Mouse (Mus musculus): ENCODE data around the gene Ttc22. TPM values are rescaled to one million over a fixed set of nuclear protein-coding genes. Genes with fewer than 3 reads are reported as not detected.
A peak's percentile ranks its signal among the peaks of the same experiment; 100 is the strongest.

The Ttc22 gene
- 1.1 TPM in 2 replicates for polyA plus RNA-seq (2015; fragmentation: Nextera tagmentation; extraction: Ambion mirVana)

DNA sequence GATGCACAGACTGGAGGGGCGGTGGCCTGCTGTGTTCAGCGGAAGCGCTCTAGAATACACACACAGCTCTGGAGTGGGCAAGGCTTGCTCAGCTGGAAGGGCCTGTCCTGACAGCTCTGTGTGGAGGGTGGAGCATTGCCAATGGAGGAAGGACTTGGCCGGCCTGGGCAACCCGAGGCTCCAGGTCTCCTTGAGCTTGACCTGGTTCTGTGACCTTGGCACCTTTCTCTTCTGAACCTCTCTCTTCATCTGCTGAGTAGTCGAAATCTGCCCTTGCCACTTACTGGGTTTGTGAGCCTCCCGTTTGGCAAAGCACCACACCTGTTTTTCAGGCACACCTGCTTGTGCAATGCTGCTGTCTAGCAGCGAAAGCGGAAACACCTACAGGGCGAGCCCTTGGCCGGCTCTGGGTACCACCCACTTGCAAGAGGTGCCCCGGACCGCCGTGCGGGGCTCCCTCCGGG is at the start of gene Ttc22:
Ttc22 (plus strand) TSS at position 403 of the 464 bp plus-strand sequence.
- 15% methylated on average over 16 of the region's 16 CpGs for WGBS
- Histone ChIP-seq H3K36me3 (no peaks in the 10 kb centered on the region), H3K4me2 (peak within 1 kb of the TSS; percentile 58), H3K4me1 (peaks cover 14% of the 10 kb centered on the region; the same call in 1 of the 2 replicates), H3K9ac (no peak within 1 kb of the TSS), H3K9me3 (no peaks in the 10 kb centered on the region), H3K4me3 (peak within 1 kb of the TSS; percentile 24), H3K27ac (no peak within 1 kb of the TSS), H3K27me3 (peaks cover 50% of the 10 kb centered on the region)
- ATAC-seq (ENCODE audit: borderline replicate concordance, extremely low read depth, low FRiP score, low TSS enrichment) = no peak

- Histone ChIP-seq H3K4me2 (no peak overlapping the region), H3K36me3 (peaks cover 60% of the 10 kb centered on the region), H3K9ac (no peak overlapping the region), H3K4me1 (no peaks in the 10 kb centered on the region), H3K27me3 (no peaks in the 10 kb centered on the region), H3K4me3 (no peak overlapping the region), H3K27ac (no peak overlapping the region), H3K9me3 (no peaks in the 10 kb centered on the region)
- ATAC-seq (ENCODE audit: borderline replicate concordance, extremely low read depth, low FRiP score, low TSS enrichment) = no peak
- WGBS = 76% methylated on average over 8 of the region's 8 CpGs
These were observed 47.2 kb upstream of the Ttc22 start for GRCm38 (mm10) chr4:106575022-106575421.

GRCm38 (mm10) chr4:106577511-106577910 is 44.7 kb upstream of the Ttc22 start:
- H3K4me2 ChIP-seq = no peak overlapping the region
- no peaks in the 10 kb centered on the region for H3K9me3 ChIP-seq
- WGBS = 85% methylated on average over 7 of the region's 7 CpGs
- no peak overlapping the region for H3K9ac ChIP-seq
- no peak overlapping the region for H3K4me3 ChIP-seq
- H3K4me1 ChIP-seq = 0 out of 2 replicates have a peak, but pooled peaks cover 2% of the 10 kb centered on the region
- H3K27ac ChIP-seq = no peak overlapping the region
- H3K36me3 ChIP-seq = peaks cover 49% of the 10 kb centered on the region
- H3K27me3 ChIP-seq = no peaks in the 10 kb centered on the region
- no peak for ATAC-seq (ENCODE audit: borderline replicate concordance, extremely low read depth, low FRiP score, low TSS enrichment)

GRCm38 (mm10) chr4:106581176-106581864 is 40.9 kb upstream of the Ttc22 start:
- Histone ChIP-seq H3K4me2 (no peak overlapping the region), H3K27me3 (no peaks in the 10 kb centered on the region), H3K4me3 (no peak overlapping the region), H3K27ac (no peak overlapping the region), H3K4me1 (0 out of 2 replicates have a peak, but pooled peaks cover 2% of the 10 kb centered on the region), H3K9me3 (no peaks in the 10 kb centered on the region), H3K9ac (no peak overlapping the region), H3K36me3 (peaks cover 49% of the 10 kb centered on the region)
- WGBS = 70% methylated on average over 14 of the region's 14 CpGs
- ATAC-seq (ENCODE audit: borderline replicate concordance, extremely low read depth, low FRiP score, low TSS enrichment) = no peak

- Histone ChIP-seq H3K27me3 (no peaks in the 10 kb centered on the region), H3K9me3 (no peaks in the 10 kb centered on the region), H3K27ac (peak overlapping the region; percentile 31), H3K36me3 (peaks cover 51% of the 10 kb centered on the region), H3K9ac (no peak overlapping the region), H3K4me2 (no peak overlapping the region), H3K4me3 (no peak overlapping the region), H3K4me1 (0 out of 2 replicates have a peak, but pooled peaks cover 2% of the 10 kb centered on the region)
- WGBS = 69% methylated on average over 15 of the region's 15 CpGs
- ATAC-seq (ENCODE audit: borderline replicate concordance, extremely low read depth, low FRiP score, low TSS enrichment) = 0 out of 2 replicates have a peak, but pooled peaks have one; percentile 8
These were observed 40.4 kb upstream of the Ttc22 start for GRCm38 (mm10) chr4:106581865-106582204.

GRCm38 (mm10) chr4:106582428-106583153 is 39.6 kb upstream of the Ttc22 start:
- Histone ChIP-seq H3K4me2 (no peak overlapping the region), H3K27me3 (no peaks in the 10 kb centered on the region), H3K36me3 (peaks cover 54% of the 10 kb centered on the region), H3K9me3 (no peaks in the 10 kb centered on the region), H3K4me3 (no peak overlapping the region), H3K9ac (no peak overlapping the region), H3K27ac (peak overlapping the region; percentile 73), H3K4me1 (0 out of 2 replicates have a peak, but pooled peaks cover 2% of the 10 kb centered on the region)
- 64% methylated on average over 12 of the region's 12 CpGs for WGBS
- ATAC-seq (ENCODE audit: borderline replicate concordance, extremely low read depth, low FRiP score, low TSS enrichment) = peak; percentile 21; the same call in 1 of the 2 replicates

- H3K36me3 ChIP-seq = peaks cover 47% of the 10 kb centered on the region
- ATAC-seq (ENCODE audit: borderline replicate concordance, extremely low read depth, low FRiP score, low TSS enrichment) = no peak
- WGBS = 88% methylated on average over 4 of the region's 4 CpGs
- no peaks in the 10 kb centered on the region for H3K9me3 ChIP-seq
- H3K27me3 ChIP-seq = no peaks in the 10 kb centered on the region
- no peak overlapping the region for H3K27ac ChIP-seq
- no peak overlapping the region for H3K4me3 ChIP-seq
- H3K4me1 ChIP-seq = 0 out of 2 replicates have a peak, but pooled peaks cover 2% of the 10 kb centered on the region
- H3K4me2 ChIP-seq = no peak overlapping the region
- no peak overlapping the region for H3K9ac ChIP-seq
These were observed 37.6 kb upstream of the Ttc22 start for GRCm38 (mm10) chr4:106584665-106585064.

DNA sequence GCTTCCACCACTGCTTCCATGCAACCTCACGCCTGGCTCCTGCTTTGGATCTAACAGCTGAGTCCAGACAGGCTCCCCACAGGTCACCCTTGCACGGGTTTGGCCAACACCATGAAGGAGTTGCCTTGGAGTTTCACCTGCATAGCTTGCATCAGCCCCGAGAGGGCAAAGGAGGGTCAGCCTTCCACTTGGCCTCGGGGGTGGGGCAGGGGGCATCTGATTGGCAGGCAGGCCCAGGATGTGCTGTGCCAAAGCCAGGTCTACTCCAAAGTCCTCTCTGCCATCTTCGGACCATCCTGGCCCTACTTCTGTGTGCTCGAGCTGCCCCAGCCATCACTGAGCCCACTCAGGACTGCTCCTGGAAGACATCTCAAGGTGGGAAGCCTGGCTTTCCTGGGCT is 35.2 kb upstream of the Ttc22 start:
- no peak overlapping the region for H3K27ac ChIP-seq
- ATAC-seq (ENCODE audit: borderline replicate concordance, extremely low read depth, low FRiP score, low TSS enrichment) = no peak
- no peak overlapping the region for H3K9ac ChIP-seq
- H3K27me3 ChIP-seq = no peaks in the 10 kb centered on the region
- no peak overlapping the region for H3K4me3 ChIP-seq
- peaks cover 44% of the 10 kb centered on the region for H3K36me3 ChIP-seq
- H3K4me1 ChIP-seq = peaks cover 5% of the 10 kb centered on the region
- H3K9me3 ChIP-seq = no peaks in the 10 kb centered on the region
- WGBS = 88% methylated on average over 6 of the region's 6 CpGs
- no peak overlapping the region for H3K4me2 ChIP-seq

DNA sequence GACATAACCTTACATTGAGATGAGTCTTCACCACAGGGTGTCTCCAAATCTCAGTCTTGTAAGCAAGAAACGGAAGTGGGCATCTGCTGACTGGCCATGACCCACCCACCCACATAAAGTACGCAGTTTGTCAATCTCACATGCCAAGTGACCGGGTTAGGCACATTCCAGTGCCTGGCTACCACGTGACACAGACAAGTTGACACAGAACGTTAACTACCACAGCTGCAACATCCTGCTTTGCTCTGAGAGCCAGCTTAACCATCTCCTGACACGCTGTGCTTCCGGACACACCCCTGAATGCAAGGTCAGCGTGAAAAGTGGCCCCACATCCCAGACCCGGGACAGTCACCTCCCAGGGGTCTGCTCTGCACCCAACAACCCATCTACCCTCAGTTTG is 32.1 kb upstream of the Ttc22 start:
- Histone ChIP-seq H3K9me3 (no peaks in the 10 kb centered on the region), H3K4me2 (no peak overlapping the region), H3K4me3 (no peak overlapping the region), H3K4me1 (peaks cover 5% of the 10 kb centered on the region), H3K27me3 (no peaks in the 10 kb centered on the region), H3K9ac (no peak overlapping the region), H3K27ac (no peak overlapping the region; the same call in 1 of the 2 replicates), H3K36me3 (peaks cover 29% of the 10 kb centered on the region)
- 27% methylated on average over 9 of the region's 9 CpGs for WGBS
- peak; percentile 47; the same call in 1 of the 2 replicates for ATAC-seq (ENCODE audit: borderline replicate concordance, extremely low read depth, low FRiP score, low TSS enrichment)

GRCm38 (mm10) chr4:106590871-106591270 is 31.4 kb upstream of the Ttc22 start:
- ATAC-seq (ENCODE audit: borderline replicate concordance, extremely low read depth, low FRiP score, low TSS enrichment) = no peak
- WGBS = 75% methylated on average over 9 of the region's 9 CpGs
- Histone ChIP-seq H3K27ac (no peak overlapping the region), H3K4me2 (no peak overlapping the region), H3K4me3 (no peak overlapping the region), H3K27me3 (no peaks in the 10 kb centered on the region), H3K9ac (no peak overlapping the region), H3K9me3 (no peaks in the 10 kb centered on the region), H3K36me3 (peaks cover 23% of the 10 kb centered on the region), H3K4me1 (peaks cover 5% of the 10 kb centered on the region)

DNA sequence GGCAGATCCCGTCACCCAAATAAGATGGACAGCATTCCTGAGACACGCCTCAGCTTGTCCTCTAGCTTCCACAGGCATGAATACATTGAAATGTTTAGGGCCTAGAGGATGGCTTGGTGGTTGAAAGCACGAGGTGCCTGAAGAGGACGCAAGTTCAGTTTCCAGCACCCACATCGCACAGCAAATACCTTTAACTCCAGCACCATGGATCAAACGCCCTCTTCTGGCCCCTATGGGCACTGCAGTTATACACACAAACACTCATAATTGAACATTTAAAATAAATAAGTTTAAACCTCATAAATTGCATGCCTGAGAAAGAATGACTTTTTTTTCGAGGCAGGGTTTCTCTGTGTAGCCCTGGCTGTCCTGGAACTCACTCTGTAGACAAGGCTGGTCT is 28.6 kb upstream of the Ttc22 start:
- no peak overlapping the region for H3K4me3 ChIP-seq
- no peaks in the 10 kb centered on the region; the same call in 1 of the 2 replicates for H3K36me3 ChIP-seq
- WGBS = 62% methylated on average over 7 of the region's 7 CpGs
- no peak overlapping the region for H3K4me2 ChIP-seq
- ATAC-seq (ENCODE audit: borderline replicate concordance, extremely low read depth, low FRiP score, low TSS enrichment) = no peak
- no peaks in the 10 kb centered on the region for H3K27me3 ChIP-seq
- no peak overlapping the region for H3K9ac ChIP-seq
- H3K4me1 ChIP-seq = peaks cover 5% of the 10 kb centered on the region
- H3K27ac ChIP-seq = no peak overlapping the region
- no peaks in the 10 kb centered on the region for H3K9me3 ChIP-seq

GRCm38 (mm10) chr4:106596200-106596599 is 26.0 kb upstream of the Ttc22 start:
- WGBS = 58% methylated on average over 3 of the region's 3 CpGs
- Histone ChIP-seq H3K9me3 (no peaks in the 10 kb centered on the region), H3K27ac (no peak overlapping the region), H3K4me2 (no peak overlapping the region), H3K9ac (no peak overlapping the region), H3K4me1 (no peaks in the 10 kb centered on the region), H3K36me3 (no peaks in the 10 kb centered on the region), H3K27me3 (no peaks in the 10 kb centered on the region), H3K4me3 (no peak overlapping the region)
- ATAC-seq (ENCODE audit: borderline replicate concordance, extremely low read depth, low FRiP score, low TSS enrichment) = no peak

Data from lung, embryonic 15.5 days (tissue).